Mouse (Mus musculus): ENCODE results near the gene Iqgap2. TPM values are rescaled to one million over a fixed set of nuclear protein-coding genes. Genes with fewer than 3 reads are reported as not detected.

Gene Iqgap2
- total RNA-seq, 2 experiments from 2014 or later = 93.7 to 97.7 TPM

DNA sequence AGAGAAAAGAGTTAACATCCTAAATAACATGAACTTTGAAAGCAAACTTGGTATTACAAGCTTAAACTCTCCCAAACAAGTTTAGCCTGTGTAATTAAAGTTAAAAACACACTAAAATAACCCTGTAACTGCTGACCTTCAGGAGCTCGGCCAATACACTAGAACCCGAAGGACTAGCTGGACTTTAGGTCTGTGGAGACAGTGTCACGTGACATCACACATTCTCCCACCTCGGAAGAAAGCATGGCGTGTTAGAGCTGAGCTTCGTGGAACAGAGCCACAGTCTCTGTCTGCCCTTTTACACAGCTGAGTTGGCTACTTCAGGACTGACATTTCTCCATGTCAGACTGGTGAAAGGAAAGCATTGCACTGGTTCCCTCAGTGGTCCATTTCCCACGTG lies 4.3 kb downstream of the Iqgap2 start:
- DNase-seq (ENCODE audit: low spot score in 2 of 2) = no peak

DNA sequence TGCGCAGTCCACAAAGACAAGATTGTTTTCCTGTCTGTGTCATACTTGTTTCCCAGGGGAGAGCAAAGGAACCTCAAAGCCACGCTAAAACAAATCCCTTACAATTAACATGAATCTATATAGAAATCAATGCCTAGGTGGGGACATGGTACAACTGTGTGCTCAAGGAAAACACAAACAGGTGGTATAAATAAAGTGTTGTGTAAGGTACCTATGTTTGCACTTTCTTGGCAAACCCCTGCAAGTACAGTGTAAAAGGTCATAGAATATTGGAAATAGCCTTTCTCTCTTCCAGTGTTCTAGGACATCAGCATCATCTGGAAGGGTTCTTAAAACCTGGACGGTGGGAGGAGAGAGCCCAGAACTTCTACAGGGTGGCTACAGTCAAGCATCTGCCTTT lies 7.3 kb downstream of the Iqgap2 start:
- no peak for DNase-seq (ENCODE audit: low spot score in 2 of 2)

DNA sequence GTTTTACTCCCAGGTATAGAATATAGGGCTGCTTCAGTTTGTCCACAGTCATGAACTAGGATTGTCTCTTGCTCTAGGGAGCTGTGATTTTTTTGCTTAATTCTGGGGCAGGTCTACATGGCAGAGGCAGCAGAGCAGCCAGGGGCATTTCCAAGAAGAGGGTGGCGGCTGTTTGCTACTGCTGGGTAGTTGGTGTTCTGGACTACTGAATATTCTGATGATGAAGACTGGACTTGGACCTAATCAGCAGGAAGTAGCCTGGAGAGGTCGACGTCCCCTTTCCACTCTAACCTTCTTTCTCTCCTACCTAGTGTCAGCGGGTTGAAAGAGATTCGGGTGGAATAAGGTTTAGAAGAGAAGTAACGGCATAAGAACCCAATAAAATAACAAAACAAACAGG lies 9.7 kb downstream of the Iqgap2 start:
- no peak for DNase-seq (ENCODE audit: low spot score in 2 of 2)

DNA sequence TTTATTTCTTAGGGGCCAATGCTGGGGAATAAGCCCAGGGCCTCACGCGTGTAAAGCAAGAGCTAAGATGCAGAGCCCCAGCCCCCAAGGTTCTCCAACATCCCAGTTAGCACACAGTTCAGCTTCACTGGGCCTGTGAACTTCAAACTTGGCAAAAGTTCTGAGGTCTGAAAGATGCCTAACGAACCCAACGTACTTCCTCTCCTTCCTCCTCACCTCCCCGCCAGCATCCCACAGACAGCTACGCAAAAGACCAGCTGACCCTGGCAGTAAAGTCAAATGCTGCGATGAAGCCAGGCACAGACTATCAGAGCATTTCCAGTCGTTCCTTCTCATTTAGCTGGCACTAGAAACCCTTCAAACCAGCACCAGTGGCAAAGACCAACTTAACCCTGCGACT lies 10.3 kb downstream of the Iqgap2 start:
- no peak for DNase-seq (ENCODE audit: low spot score in 2 of 2)

DNA sequence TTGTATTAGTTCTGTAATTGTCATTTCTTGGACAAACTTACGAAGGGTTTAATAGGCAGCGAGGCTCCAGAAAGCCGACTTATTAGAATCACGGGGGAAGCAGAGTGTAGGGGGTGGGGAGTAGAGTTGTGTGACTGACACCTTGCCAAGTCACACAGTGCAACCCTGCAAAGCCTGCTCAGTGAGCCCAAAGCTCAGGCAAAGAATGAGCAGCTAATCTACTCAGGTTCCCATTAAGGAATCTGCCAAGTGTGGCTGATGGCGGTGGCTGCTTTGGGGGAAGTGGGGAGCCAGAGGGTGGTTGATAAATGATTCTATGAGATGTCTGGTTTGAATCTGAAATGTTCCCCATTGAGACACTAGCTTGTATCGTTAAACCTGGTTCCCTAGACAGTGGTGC lies 11.1 kb downstream of the Iqgap2 start:
- no peak for DNase-seq (ENCODE audit: low spot score in 2 of 2)

DNA sequence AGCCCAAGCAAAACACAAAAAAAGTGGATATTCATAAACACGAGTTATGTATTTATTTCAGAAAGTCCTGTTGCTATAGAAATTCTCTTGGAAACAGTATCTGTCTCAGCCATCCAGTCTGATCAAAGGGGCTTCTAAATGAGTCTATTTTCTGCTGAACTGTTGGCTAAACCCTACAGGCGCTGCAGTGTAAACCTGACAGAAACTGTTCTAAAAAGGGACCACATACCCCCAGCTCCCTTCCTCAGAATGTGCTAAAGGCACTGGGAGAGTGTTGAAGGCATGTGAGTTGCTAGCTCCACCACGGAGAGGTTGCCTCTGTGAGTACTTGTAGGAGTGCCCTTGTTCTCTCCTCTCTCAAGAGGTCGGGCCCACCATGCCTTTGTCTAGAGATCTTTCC lies 19.7 kb downstream of the Iqgap2 start:
- no peak for DNase-seq (ENCODE audit: low spot score in 2 of 2)

DNA sequence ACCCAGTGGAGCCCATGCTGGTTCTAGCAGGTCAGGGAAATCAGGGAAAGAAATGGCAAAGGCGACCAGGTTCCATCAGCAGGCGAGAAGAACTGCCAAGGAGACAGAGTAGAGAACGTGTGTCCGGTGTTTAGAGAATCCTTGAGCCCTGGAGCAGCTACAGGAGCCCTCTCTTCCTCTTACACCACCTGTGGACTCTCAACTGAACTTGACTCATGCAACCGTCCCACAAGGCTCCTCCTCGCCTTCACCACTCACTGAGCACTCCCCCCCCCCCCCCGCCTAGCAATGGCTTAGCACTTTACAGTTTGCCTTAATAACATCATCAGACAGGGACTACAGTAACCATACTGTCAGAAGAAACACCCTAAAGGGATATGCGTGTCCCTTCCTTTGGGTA lies 21.1 kb downstream of the Iqgap2 start:
- DNase-seq (ENCODE audit: low spot score in 2 of 2) = no peak

DNA sequence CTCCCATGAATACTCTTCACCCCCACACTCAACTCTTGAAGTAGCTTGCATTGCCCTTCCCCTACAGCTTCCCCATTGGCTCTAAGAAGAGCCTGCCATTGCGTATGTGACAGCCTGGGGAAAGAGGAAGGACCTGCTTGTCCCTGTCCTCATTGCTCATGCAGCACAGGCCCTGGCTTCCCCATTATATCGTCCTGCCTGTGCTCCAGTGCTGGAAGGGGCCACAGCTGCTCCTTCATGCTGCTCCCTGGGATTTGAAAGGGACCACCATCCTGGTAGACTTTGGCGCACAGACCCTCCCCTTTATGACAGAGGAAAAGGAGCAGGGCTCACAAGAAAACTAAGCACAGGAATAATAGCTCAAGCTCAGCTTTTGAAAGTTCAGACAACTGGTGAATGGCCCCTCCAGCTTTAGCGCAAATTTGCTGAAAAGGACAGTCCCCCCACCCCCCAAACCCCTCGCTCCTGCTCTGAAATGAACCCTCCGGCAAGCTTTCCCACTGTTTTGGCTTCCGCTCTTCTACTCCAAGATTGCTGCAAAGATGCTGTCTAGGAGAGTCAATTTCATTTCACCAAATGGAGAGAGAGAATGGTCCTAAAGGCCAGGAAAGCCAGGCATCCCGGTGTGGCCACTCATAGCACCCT lies 22.7 kb downstream of the Iqgap2 start:
- DNase-seq (ENCODE audit: low spot score in 2 of 2) = no peak

DNA sequence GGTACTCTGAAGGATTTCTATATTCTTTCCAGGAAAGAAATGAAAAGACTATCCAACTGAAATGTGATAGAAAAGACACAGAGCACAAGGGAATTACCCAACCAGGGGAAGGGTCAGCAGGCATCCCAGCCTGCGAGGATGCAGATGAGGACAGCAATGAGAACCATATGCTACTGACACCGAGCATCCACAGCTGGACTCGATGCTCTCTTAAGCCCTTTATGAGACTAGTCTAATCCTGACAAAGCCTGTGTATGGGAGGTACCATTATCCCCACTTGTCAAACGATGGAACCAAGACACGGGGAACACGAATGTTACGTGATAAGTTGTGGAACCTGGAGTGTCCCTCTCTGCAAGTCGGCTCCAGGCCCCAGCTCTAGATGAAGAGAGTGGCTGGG lies 29.5 kb downstream of the Iqgap2 start:
- no peak for DNase-seq (ENCODE audit: low spot score in 2 of 2)

DNA sequence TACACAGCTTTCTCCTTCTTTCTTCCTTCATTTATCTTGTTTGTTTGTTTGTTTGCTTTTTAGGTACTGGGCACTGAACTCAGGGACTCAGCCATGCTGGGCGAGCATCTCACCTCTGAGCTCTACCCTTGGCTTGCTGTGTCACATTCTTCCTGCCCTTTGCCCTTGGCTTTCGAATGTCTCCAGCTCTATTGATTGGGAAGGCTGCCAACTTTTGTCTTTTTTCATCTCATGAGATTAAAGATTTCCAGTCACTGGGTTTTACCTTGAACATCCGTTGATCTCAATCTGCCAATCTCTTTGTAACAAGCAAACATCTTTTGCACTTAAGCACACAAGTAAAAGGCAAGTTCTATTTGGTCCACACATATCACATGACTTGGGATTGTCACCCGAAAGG lies 32.5 kb downstream of the Iqgap2 start:
- DNase-seq (ENCODE audit: low spot score in 2 of 2) = no peak

DNA sequence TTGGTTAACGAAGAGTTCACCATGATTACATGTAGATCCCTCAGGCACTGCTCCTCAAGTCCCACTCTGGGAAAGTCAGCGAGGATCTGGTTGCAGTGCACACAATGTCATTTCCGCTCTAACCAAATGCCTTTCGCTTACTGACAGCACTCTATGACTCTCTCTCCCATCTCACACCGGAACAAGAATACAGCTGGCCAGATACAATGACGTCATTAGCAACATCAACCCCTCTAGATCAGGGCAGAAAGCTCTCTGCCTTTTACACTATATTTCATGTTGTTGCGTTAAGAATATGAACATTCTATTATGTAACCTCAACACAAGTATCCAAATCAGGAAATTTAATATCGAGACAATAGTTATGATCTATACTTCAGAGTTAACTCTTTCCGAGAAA lies 32.9 kb downstream of the Iqgap2 start:
- no peak for DNase-seq (ENCODE audit: low spot score in 2 of 2)

DNA sequence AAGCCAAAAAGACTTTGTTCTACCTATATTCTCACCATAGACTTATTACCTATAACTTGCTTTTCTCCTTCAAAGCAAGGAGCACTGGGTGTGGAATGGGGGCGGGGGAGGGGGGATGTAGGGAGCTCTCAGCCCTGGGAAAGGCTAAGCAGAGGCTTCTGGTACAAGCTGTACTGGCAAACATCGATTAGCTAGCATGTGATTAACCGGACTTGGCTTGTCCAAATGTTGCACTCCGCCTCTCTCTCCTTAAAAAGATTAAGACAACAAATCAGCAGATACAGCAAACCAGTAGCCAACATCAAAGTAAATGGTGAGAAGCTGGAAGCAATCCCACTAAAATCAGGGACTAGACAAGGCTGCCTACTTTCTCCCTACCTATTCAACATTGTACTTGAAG lies 36.2 kb downstream of the Iqgap2 start:
- DNase-seq (ENCODE audit: low spot score in 2 of 2) = no peak

DNA sequence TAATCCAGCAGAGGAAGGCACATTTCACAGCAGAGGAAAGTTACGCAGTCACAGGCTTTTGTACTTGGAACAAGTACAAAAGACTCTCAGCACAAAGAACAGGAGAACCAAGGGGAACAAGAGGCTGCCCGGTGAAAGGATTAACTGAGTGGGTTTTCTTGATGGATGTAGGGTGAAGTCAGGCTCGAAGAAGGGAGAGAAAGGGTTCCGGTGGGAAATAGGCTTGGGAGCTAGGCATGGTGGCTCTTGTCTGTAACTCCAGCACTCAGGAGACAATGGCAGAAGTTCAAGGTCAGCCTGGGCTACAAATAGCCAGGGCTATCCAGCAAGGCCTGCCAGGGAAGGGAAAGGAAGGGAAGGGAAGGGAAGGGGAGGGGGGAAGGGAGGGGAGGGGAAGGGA lies 40.1 kb downstream of the Iqgap2 start:
- no peak for DNase-seq (ENCODE audit: low spot score in 2 of 2)

DNA sequence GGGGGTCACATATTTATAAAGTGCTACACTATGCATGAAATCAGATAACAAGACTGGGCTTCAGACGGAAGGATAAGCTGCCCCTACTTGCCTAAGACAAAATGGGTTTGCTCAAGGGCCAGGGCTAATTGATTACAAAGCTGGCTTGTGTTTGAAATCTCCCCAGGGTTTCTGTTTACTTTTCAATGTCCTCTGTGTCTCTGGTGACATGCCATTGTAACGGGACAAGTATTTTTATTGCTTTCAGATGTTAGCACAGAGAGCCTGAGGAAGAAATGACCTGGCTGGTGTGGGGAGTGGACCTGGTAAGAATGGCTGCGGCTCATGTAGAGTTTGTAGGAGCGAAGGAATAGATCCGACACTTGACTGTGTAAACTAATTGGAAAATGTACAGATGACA lies 41.3 kb downstream of the Iqgap2 start:
- DNase-seq (ENCODE audit: low spot score in 2 of 2) = no peak

DNA sequence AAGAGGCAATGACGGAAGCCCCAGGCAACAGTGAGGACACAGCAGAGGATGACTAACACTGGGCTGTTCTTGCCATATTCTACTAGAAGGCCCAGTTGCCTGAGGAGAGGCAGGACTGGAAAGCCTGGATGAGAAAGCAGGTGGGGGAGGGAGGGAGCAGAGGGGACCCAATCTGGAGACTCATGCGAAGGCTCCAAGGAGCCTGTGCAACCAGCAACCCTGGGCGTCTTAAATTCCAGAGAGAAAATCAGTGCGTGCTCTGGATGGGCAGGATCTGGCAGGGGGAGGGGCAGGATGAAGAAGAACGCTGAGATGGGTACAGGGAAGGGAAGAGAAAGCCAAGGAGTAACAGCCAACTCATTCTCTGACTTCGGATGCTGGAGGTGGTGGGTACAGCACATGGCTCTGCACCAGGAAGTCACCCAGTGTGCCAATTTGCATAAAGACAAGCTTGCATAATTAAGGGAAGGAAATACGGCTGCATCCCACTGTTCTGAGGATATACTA lies 42.2 kb downstream of the Iqgap2 start:
- no peak for DNase-seq (ENCODE audit: low spot score in 2 of 2)

DNA sequence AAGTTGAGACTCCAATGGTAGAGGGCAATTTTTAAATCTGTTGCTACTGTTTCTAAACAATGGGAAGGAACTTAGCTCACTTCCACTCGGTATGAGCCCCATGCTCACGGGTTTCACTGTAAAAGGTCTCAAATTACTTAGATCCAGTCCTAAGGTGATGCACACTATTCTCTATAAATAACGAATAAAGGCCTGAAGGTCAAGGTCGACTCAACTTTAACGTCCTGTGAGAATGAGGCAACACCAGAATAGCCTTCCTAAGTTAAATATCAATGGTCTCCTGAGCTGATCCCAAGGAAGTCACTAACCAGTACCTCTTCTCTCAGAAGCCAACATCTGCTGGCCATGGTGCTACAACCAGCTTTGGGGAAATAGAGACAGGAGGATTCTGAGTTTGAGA lies 45.4 kb downstream of the Iqgap2 start:
- no peak for DNase-seq (ENCODE audit: low spot score in 2 of 2)

DNA sequence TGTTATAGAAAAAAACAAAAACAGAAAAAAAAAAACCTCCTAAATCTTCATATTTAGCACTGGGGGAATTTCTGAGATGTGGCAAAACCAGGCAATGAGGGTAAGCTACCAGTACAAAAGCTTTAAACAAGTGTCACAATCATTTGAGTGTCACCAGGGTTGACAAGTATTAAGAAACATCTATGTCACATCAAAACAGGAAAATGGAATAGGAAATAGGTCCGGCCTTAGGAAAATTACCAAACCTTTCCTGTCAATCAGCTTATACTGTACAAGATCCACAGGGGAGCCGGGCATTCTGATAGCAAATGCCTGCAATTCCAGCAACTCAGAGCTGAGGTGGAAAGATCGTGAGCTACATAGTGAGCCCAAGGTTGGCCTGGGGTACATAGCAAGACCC lies 46.8 kb downstream of the Iqgap2 start:
- no peak for DNase-seq (ENCODE audit: low spot score in 2 of 2)

DNA sequence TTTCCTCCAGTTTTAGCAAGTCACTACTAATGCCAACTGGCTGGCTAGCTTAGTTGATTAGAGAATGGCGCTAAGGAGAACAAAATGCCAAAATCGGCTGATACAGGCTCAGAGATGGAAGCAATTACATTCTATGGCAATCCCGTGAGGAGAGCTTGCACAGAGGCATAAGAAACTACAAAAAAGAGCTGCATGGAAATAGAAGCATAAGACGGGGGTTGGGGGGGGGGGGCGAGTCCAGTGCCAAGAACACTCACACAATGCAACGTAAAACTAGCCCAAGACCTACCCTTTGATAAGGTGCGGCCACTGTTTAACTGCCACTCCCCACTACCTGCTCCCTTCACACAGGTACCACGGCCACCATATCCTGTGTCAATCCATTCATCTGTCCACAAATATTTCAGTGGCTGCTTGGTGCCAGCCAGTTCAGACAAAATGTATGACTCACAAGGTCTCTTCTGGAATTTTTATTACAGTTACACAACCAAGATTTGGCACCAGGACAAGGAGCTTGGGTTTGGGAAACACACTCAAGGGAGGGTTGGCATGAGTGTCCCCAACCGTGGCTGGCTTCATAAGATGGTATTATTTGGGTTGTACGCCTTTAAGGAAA lies 48.2 kb downstream of the Iqgap2 start:
- DNase-seq (ENCODE audit: low spot score in 2 of 2) = peak in 1 of 2 experiments; percentile 35

DNA sequence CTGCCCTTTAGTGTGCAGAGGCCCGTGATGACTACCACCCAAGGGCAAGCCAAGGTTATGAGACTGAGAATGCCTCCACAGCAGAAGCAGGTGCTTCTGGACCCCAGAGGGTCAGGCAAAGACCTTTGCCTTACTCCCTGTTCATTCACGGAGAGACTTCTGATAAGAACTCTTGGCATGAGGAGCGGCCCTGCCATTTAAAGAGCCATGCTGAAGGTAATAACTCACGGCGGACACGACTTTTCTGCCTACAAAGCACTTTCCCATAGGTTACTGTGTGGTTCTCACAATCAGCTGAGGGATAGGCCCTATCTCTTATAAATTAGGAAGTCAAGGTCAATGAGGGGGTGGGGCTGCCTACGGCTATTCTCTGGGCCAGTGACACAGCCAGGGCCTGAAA lies 48.9 kb downstream of the Iqgap2 start:
- no peak for DNase-seq (ENCODE audit: low spot score in 2 of 2)

DNA sequence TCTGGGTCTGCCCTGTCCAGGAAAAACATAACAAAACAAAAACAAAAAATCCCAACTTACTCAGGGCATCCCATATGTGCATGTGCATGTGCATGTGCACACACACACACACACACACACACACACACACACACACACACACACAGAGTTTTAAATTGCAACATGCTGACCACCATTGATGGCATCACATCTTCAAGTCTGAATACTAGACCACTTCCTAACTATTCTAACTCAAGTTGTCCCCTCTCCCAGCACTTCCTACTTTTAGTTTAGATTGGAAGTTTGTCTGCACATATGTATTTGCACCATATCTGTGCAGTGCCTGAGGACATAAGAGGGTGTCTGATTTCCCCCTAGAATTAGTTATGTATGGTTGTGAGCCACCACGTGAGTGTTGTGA lies 49.8 kb downstream of the Iqgap2 start:
- no peak for DNase-seq (ENCODE audit: low spot score in 2 of 2)

DNA sequence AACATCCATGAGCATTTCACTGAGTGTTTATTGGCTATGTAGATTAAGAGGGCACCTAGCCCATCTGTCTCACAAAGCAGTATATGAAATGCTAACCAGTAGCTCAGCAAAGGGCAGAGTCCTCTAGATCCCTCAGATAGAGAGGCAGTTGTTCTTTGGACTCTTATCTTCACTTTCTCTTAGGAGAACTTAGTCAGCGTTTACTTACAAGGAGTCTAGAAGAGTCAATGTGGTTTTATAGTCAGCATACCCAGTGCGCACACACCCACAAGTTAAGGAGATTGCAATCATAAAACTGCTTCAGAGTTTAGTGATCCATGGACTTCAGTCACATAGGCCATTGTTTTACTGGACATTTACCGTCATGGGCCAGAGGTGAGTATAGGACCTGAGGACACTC lies 54.8 kb downstream of the Iqgap2 start:
- no peak for DNase-seq (ENCODE audit: low spot score in 2 of 2)

DNA sequence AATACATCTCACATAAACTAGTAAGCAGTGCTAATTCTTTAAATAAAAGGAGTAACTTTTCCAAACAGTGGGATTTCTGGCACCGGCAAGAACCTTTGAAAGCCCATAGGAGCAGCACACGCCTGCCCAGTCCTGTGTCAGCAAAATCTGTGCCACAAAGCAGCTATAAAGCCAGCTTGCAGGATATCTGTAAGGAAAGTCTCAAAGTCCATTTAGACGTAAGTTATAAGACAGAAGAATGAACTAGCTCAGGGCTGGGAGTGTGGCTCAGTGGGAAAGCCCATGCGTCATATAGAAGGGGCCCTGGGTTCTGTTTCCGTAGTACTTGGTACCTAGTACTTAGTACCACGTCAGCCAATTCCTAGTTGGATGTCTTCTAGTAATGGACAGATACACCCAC lies 58.2 kb downstream of the Iqgap2 start:
- no peak for DNase-seq (ENCODE audit: low spot score in 2 of 2)

DNA sequence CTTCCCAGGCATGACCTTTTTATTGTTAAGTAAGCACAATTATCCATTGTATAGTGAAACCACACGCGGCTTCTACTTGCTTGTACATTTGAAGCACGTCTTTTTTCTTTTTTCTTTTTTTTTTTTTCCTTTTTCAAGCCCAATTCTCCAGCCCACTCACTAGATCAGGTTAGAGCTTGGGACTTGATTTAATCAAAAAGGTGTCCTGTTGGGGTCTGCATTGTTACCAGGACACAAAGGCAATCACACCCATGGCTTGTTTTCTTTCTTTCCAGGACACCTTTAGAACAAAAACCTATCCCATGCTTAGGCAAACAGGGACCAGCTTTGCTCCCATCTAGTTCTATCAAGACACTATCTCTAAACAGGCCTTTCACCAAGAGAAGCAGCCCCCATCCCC lies 59.0 kb downstream of the Iqgap2 start:
- no peak for DNase-seq (ENCODE audit: low spot score in 2 of 2)
